Mouse (Mus musculus) adrenal gland, postnatal 10 days (tissue): ENCODE results near the gene Foxb1. TPM values are rescaled to one million over a fixed set of nuclear protein-coding genes. Genes with fewer than 3 reads are reported as not detected.

Experiments used
- DNase-seq: peaks from one replicate; pipeline ENCODE4 v3.0.0; 2021; ENCODE audit warnings: mixed read lengths
- total RNA-seq, 2 experiments: library from RNA; stranded (reverse); gene quantifications; 2 replicates each; pipeline ENCODE4 v1.2.3; 2021

The Foxb1 gene
- total RNA-seq, 2 experiments from 2014 or later, result not detected

DNA sequence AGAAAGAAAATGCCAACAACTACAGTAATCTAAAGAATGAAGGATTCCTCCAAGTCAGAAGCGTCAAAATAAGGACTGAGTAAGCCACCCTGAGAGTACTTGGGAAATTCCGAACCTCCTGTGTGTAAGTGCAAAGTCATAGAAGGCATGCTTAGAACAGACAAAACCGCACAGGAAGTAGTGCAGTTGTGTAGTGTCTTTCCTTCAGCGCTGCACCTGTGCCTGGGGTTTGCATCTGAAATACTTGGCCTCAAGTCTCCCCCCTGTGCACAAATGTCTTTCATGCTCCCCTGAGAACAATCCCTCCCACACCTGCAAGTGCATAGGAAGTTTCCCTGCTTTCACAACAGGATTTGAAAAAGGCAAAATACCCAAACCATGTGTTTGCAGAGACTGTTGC lies 3.5 kb downstream of the Foxb1 start:
- DNase-seq, result no peak

DNA sequence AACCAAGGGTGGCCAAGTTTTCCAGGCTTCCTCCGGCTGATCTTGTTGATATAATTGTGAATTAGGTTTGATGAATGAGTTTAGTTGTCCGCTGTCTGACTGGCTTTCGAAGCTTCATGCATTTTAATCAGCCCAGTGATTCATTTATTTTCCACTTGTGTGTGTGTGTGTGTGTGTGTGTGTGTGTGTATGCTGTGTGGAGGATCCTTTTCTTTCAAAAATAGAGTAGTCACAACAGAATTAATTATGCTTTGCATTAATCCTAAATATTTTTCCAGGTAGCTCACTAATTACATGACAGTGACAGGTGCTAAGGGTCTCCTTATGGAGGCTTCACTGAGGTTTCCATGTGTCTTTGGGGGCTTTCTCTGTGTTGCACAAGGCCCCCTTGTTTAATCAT lies 4.3 kb downstream of the Foxb1 start:
- no peak for DNase-seq

DNA sequence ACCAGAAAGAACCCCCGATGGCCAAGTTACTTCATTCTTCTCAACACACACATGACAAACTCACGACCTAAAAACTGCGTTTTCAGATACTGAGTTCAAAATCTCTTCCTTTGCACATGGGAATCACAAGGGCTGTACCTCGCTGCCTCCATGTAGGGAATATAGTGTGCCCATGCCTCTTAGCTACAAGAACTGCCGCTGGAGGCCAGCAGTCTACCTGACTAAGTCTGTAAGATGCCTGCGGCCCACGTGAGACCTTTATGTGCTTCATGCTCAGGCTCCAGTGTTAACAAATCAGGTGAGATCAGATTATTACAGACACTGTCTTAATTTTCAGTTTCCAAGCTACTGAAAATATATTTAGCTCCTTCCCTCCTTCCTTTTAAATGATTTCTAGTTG lies 4.7 kb downstream of the Foxb1 start:
- DNase-seq, result no peak

DNA sequence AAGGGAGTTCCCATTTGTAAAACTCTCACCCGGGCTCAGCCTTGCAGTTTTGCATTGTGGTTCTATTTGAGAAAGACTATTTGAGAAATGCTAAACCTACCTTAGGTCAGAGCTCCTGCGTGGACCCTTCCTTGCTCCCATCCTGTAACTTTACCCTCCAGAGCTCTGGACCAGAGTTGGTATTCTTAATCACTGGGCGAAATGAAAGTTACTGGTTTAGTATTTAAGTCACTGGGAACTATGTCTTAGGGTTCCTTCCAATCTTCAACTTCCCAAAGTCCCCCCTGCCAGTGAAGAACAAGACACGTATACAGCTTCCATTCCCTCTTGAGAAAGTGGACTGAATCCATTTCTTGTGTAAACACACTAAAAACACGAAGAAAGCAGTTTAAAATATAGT lies 5.6 kb downstream of the Foxb1 start:
- no peak for DNase-seq

DNA sequence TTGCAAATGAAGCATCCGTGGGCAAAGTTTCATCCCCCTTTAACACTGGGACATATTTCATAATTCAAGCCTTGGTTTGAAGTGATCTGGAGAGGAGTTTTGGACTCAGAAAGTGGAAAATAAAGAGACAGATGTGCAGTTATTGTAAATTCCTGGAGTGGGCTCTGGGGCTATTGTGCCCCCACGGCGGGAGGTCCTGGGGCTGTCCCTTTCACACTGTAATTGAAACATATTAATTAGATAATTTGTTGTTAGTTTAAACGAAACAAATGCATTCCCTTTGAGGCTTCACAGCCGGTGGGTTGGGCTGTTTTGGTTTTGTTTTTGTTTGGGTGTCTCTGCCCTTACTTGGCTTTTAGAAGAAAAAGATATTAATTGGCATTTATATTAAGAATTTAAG lies 6.0 kb downstream of the Foxb1 start:
- DNase-seq, result no peak

DNA sequence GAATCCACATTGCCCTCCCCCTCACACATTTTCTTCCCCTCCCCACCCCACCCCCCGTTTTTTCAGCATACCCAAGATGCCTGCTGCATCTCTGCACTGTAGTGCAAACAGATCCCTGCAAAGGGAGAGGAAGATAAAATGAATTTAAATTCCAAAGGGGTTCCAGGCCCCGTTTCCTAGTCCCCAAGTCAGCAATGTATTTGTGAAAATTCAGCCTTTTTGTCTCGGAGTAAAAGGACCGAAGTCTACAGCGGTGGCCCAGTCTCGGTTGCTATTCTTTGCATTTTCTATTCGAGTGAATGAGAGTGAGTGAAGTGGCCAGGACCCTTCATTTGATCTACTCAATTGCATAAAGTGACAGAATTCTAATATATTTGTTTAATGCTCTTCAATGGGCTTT lies 6.4 kb downstream of the Foxb1 start:
- DNase-seq, result no peak

DNA sequence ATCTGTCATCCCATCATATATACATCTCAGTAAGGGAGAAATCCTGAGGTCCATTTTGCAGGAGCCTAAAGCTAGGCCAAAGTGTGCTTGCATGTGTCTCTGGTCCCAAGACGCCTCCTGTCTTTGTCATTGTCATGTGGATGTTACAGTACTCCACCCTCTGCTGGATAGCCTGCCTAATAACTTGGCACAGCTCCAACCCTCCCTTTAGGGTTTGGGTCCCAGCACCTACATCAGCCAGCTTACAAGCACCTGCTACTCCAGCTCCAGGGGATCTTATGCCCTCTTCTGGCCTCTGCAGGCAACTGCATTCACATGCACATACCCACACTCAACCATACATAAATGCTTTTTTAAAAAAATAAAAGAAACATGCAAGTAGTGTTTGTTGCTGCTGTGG lies 12.8 kb downstream of the Foxb1 start:
- DNase-seq, result no peak

DNA sequence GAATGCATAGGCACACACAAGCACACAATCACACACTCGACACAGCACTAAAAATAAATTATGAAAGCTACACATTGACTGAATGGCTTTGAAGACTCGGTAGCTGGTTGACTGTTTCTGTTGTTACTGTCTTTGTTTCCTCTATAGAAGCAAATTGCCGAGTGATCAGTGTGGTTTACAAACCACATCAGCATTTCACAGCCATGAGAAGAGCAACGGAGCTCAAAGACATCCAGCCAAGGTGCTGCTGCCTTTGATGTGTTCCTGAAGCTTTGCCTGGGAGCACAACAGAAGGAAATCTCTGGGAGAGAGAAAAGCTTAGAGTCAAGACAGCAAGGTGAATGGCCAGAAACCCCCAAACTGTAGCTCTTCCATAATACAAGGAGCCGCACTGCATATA lies 32.0 kb downstream of the Foxb1 start:
- DNase-seq, result no peak

DNA sequence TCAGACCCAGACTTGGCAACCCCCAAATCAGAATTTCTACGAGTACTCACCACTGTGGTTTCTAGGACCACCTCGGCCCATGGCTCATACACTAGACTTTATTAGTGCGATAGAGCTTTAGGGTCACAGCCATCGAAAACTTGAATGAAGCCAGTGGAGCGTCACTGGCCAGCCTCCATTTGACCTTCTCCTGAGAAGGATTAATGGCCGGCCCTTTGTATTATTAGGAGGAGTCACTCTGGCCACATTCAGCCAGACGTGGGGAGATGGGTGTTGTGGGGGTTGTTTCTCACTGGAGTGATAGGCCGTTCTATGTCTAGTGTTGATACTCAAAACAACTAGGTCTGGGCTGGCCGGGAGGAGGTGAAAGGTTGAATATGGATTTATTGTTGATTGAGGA lies 42.3 kb downstream of the Foxb1 start:
- no peak for DNase-seq

DNA sequence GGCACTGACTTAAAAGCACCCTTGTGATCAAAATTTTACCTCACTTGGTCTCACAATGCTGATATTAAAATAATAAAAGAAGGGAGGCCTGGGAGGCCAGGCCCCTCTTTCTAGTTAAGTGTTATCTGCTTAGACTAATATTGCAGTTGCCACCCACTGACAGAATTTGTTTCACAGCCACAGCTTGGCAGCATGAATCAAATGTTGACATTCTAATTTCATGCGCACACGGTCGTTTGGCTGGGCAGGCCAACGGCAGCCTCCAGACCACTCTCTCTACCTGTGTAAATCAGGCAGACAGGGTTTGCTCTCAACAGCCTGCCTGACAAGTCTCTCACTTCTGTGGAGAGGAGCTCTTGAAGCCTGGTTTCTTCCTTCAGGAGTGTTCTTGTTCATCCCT lies 44.4 kb downstream of the Foxb1 start:
- no peak for DNase-seq

DNA sequence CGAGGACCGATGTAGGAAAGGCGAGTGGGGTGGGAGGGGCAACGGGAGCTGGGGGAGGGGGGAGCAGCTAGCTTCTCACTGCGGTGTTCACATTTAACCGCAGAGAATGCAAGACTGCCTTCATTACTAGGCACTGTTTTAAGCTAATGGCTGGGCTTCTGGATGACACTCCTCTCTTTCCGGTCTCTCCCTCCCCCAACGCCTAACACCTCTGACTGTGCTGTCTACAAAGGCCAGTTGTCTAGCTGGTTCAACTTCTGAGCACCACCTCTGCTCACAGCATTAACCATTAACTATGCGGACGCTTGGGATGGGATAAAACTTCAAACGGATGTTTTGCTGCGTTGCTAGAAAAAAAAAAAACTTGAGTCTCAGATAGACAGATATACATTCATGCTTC lies 45.3 kb downstream of the Foxb1 start:
- DNase-seq, result no peak

DNA sequence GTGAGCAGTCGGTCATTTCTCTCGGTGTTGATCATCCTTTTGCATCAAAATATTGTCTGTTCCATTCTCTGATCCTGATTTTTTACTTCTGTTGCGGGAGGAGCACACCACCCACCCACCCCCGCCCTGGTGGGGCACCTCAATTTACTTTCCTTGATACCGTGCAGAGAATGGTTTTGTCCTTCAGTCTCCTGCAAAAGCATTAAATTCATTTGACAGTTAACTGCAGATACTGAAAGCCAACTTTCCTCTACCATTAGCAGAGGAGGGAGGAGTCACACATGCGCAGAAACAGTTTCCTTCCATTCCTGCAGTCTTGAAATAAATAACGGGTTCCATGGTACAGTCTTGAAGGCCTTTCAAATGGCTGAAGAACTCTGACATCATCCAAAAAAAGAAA lies 46.4 kb downstream of the Foxb1 start:
- no peak for DNase-seq

DNA sequence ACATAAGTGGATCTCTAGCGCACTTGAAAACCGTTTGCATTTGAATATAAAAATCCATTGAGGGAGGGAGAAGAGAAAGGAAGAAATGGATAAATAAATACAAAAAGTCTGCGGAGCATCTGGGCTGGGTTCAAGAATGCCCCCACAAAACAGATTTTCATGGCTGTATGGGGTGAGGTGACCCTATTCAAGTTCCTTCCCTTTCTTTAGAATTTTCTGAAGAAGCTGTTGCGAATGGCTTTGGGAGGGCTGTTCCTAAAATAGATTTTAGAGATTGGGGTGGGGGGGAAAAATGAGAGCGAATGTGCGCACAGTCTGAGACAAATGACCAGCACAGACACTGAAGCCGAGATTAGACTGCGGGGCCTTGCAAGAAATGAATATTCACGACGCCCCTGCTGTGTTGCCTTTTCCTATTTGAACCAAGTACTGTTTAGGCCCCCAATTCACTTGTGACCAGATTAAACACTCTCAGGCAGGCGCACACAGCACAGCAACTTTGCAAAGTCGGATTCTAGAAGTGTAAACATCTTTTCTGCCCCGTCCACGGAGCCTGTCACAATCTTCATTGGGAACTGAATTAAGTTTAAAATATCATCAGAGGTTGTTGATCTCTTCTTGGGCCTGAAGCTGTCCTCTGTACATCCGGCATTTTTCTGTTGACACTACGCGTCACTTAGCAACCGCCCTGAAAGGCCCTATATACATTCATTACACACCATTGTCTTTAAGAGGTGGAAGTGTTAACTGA lies 47.0 kb downstream of the Foxb1 start:
- no peak for DNase-seq

DNA sequence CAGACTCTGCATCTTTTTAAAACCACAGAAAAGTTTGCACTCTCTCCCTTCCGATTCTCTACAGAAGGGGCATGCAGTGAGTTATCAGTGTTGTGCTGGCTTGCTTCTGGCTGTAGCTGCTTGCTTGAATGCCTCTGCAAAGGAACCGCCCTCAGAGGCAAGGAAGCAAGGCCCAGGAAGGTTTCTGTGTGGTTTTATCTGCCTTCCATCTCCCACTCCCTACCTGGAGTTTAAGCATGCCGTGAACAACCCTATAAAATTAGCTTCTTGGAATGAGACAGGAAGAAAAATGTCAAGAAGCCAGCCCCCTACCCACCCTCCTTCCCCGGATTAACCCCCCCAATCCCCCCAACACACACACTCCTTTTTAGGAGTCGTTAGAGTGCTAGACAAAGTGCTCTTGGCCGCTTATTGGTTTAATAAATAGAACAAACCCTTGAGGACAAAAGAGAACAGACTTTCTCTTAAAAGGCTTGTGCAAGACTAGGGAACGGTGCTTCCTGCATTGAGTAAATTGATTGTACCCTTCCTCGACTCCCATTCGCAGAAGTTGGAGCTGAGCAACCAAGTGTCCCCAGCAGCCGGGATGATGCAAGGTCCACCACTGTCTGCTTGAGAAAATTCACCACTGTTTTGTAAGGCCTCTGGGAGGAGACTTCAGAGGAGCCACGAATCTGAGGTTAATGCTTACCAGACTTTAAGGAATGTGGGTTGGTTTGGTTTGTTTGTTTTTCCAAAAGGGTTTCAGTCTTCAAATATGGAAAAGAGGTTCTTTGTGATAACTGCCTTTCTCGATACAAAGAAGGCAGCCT lies 47.8 kb downstream of the Foxb1 start:
- no peak for DNase-seq

Other genes starting within 250 kb of the Foxb1 start
- 100 to 1,000 TPM in 1 of 2 experiments, 10 to 100 TPM in 1; 96.8 to 108 TPM for gene Bnip2, start 228.5 kb upstream of the Foxb1 start, total RNA-seq